Mouse (Mus musculus) liver, adult (tissue): ENCODE measurements around the gene Rbm15b.

Experiments
- GATA4 ChIP-seq: IDR thresholded peaks from 2 replicates; pipeline ENCODE4 v1.6.1; 2014; ENCODE audit warnings: mild to moderate bottlenecking, low read length; ENCODE audit not compliant: insufficient replicate concordance

Gene Rbm15b

DNA sequence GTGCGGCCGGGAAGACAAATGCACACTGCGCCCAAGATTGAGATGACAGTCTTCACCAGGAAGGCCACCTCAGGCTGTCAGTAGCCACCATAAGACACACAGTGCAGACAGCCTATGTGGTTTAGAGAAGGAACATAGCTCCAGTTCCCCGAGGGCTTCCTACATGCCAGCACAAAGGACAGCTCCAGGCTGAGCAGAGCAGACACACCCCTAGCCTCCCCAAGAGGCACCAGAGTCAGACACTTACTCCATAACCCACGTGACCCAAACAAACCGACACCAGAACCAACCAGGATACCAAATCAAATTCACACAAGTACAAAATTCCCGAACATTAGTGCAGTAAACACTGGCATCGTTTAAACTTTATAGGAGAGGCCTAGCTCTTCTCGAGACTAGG lies 2.1 kb upstream of the Rbm15b start:
- no peak for TF ChIP-seq GATA4

DNA sequence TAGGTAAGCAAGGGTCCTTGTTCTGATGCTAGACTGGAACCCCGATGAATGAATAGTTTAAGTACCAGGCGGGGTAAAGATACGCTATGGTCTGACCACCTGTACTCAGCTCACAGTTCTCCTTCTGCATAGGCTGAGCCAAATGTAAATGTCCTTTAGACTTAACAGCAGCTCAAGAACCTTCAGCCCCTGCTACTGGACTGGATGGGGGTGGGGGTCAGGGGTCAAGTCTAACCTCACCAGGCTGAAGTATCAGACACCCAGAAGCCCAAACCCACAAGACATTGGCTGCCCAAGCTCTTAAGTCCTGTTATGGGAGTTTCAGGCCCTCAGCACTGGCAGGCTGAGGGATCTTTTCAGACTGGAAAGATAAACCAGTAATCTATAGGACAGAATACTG lies 1.1 kb upstream of the Rbm15b start:
- TF ChIP-seq GATA4, result no peak

DNA sequence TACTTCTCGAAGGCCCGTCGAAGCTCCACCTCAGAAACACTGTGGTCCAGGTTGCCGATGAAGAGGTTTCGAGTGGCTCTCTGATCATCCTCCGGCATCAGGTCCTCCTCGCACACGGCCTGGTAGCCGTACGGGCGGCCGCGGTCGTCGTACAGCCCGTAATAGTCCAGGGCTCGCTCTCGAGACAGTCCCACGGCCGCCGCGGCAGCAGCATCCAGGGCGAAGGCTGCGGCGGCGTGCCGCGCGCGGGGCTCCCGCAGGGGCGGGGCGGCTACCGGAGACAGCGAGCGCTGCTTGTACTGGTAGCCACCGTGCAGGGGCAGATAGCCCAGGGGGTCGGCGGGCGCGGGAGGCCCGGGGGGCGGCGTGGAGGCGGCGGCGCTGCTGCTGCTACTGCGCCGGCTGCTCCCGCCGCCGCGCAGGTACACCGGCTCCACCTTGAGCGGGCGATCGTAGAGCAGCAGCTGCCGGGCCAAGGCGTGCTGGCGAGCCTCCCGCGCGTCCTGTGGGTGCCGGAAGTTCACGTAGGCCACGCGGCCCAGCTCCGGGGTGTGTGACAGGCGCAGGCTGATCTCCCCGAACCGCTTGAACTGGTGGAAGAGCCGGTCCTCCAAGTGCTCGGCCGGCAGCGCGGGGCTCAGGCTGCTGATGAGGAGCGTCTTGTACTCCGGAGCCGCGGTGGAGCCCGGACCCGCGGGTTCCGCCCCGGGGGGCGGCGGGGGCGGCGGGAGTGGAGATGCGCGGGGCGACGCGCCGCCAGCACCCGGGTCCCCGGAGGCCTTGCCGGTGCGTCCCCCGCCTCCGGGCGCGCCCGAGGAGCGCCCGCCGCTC lies 1.1 kb downstream of the Rbm15b start:
- no peak for TF ChIP-seq GATA4

DNA sequence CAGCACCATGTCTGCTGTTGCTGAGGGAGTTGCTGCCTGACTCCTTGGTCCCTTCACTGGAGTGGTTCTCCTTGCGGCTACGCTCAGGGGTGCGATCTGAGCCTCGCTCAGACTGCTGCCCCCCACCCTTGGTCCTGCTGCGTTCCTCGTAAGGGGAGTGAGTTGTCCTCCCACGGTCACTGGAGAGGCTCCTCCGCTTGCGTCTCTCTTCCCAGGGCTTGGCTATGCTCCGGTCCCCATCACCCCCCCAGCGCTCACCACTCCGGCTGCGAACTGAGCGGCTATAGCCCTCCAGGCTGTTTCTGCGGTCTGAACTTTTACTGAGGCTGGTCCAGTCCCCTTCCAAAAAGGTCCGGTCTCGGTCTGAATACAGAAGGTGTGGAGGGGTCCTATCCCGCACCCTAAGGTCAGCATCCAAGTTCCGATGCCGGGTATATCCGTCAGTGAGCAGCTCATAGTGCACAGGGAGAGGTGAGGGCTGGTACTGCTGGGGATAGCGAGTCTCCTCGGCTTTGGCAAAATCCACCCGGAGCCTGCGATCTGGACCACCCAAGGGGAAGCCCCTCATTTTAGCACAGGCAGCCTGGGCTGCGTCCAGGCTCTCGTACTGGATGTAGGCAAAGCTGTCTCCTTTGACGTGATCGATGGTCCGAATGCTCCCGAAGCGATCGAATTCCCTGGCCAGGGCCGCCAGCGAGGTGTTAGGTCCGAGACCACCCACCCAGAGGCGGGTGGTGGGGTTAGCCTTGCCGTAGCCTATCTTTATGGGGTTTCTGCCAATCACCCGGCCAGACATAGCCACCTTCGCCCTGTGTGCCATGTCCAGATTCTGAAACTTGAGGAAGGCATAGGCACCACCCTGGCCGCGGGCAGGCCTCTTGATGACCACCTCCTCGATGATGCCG lies 2.0 kb downstream of the Rbm15b start:
- no peak for TF ChIP-seq GATA4

DNA sequence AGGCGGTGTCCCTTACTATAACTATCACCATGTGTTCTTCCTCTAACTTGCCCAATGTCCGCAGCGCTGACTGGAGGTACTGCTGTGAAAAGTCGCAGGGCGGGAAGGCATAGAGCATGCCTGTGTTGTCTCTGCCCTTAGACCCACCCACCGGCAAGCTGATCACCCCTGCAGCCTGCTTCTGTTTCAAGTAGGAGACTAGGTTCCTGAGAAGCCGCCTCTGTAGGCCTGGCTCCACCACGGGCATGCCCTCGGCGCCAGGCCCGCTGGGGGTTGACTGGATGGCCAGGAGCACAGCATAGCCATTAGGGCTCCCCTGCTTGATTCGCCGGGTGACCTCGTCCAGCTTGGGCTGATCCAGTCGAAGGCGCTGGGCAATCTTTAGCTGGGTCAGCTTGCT lies 2.9 kb downstream of the Rbm15b start:
- no peak for TF ChIP-seq GATA4

DNA sequence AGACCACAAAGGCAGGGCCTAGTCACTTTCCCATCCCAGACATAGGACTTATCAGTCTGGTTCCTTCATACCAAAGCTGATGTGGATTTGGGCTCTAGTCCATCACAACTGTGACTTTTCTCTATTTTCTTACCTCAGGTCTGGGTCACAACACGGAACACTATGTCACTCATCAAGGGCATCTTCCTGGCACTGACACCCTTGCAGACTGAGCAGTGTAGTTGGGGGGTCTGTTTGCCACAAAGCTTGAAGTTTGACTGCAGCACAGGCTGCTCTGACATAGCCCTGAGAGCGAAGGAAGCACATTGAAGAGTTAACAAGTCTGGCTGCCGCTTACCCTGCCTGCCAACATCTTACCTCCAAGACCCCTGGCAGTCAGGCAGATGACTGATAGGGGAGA lies 4.1 kb downstream of the Rbm15b start:
- TF ChIP-seq GATA4, result no peak

DNA sequence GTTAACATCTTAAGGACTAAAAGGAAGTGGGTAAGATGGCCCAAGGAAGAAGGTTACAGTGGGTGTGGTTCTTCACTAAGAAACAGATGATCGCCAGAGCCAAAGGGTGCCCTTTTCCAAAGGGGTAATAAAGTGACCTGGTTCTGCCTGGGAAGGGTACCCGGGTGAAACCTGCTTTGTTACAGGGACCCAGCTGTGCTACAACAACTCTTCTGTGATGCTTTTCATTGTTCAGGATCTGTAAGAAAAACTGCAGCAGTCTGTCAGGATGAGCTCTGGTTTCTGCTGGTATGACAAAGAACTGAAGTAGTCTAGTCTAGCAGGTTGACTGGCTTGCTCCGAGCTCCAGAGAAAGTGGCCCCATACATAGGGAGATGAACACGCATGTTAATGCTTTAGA lies 5.1 kb downstream of the Rbm15b start:
- no peak for TF ChIP-seq GATA4

DNA sequence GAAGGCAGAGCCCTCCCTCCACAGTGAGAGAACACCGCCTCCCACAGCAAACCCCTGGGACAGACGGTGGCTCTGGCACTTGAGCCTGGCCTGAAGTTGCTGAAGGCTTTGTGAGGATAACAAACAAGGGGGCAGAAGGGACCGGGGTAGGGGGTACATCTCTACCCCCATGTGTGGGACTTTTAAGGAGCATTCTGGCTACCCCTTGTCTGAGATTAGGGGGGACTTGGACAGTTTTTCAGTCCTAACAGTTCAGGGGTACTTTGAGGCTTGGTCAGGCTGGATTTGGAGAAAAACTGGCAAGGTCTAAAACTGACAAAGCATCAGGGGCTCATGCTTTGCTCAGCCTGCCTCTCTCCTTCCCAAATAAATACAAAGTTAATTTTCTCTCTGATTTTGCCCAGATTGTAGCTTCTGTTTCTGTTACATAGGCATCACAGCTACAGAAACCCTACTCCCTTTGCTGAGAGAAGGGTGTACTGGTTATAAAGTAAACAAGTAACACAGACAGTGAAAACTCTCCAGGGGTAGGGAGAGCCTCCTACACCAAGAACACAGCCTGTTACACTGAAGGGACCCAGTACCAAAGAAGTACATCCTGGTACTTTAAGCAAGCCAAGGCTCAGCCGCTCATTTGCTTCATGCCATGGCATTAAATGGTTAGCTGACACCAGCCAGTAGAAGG lies 6.0 kb downstream of the Rbm15b start:
- no peak for TF ChIP-seq GATA4

DNA sequence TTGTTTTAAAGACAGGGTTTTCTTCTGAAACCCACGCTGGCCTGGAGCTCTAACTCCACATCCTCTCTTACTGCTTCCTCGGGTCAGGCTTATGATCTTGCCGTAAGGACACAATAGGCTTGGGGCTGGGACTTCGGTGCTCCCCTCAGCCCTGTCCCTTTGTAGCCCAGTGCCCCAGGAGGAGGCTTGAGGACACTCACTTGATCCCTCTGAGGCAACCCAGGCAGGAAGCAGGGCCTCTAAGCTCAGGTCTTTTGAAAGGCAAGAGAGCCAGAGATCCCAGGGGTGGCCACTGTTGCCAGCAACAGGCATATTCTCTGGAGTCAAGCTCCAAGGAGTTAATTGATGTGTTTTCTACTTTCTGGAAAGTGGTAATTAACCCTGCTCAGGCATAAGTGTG lies 7.8 kb downstream of the Rbm15b start:
- no peak for TF ChIP-seq GATA4

DNA sequence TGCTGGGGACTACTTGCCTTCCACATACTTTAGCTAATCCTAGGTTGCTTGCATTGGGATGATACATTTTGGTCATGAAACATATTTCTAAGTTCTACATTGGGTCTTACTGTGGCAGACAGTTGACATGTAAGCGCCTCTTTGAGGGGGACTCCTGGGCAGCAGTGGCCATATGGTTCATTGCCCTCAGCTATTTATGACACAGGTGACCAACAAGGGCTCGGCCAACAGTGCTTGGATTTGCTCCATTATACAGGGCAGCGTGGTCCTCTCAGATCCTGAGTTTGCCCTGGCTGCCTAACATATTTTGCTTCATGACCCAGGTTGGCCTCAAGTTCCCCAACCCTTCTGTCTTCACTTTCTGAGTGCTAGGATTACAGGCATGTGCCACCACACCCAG lies 10.6 kb downstream of the Rbm15b start:
- no peak for TF ChIP-seq GATA4

DNA sequence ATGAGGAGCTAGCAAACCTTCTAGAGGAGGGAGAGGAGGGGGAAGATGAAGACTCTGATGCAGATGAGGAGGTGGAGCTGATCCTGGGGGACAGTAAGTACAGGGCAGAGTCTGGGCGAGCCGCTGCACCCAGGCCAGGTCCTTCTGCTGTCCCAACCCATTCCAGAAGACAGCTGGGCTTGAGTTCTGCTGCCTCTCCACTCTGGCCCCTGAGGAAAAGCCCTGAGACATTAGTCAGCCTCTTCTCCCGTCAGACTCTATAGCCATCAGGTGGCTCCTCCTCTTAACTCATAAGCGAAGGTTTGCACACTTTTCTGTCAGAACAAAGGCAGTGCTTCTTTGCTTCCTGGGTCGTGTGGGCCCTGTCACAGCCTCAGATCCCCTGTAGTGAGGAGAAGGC lies 13.0 kb downstream of the Rbm15b start:
- TF ChIP-seq GATA4, result no peak

DNA sequence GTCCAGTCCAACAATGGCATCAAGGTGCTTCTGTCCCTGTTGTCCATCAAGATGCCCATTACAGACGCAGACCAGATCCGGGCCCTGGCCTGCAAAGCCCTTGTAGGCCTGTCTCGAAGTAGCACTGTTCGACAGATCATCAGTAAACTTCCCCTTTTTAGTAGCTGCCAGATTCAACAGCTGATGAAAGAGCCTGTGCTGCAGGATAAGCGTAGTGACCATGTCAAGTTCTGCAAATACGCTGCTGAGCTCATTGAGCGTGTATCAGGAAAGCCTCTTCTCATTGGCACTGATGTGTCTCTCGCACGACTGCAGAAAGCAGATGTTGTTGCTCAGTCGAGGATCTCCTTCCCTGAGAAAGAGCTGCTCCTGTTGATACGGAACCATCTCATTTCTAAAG lies 29.2 kb downstream of the Rbm15b start:
- TF ChIP-seq GATA4, result no peak

DNA sequence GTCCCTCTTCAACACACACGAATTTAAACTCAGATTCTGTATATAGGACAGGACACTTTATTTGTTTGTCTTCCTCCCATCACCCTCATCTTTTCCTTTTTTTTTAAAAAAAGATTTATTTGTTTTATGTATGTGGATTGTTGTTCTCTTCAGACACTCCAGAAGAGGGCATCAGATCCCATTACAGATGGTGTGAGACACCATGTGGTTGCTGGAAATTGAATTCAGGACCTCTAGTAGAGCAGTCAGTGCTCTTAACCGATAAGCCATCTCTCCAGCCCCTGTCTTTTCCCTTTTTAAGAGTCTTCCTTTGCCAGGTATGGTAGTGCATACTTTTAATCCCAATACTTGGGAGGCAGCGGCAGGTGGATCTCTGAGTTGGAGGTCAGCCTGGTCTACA lies 30.6 kb downstream of the Rbm15b start:
- TF ChIP-seq GATA4, result no peak

DNA sequence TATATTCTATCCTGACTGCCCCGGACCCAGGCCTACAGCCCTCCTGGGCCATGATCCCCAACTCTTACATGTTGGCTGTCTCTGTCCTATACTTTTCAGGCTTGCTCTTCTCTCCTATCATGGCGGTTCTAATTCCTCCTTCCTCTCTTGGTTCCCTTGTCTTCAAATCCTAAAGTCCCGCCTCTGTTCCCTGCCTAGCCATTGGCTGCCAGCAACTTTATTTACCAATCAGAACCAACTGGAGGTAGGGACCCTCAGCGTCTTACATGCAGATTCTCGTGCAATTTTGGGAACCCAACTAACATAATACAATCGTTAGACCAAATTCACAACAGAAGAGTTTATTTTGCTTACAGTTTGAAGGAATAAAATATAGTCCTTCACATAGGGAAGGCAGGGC lies 44.4 kb downstream of the Rbm15b start:
- TF ChIP-seq GATA4, result no peak

DNA sequence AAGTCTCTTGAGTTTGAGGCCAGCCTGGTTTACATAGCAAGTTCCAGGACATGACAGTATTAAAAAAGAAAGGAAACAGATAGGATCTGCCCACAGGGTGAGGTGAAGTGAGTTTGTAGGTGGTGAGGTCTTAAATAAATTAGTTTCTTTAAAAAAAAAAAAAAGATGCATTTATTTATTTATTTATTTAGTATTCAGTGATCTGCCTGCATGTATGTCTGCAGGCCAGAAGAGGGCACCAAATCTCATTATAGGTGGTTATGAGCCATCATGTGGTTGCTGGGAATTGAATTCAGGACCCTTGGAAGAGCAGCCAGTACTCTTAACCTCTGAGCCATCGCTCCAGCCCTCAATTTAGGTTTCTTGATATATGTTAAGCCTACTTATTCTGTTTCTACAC lies 46.7 kb downstream of the Rbm15b start:
- TF ChIP-seq GATA4, result no peak
